Mouse (Mus musculus): ENCODE results near the gene Mtif3.
A peak's percentile ranks its signal among the peaks of the same experiment; 100 is the strongest.
"Not testable (repeated sequence)": the region's sequence is repeated elsewhere in the genome, so short reads cannot be mapped to it uniquely, and the experiment has no call there.

Mtif3 gene

DNA sequence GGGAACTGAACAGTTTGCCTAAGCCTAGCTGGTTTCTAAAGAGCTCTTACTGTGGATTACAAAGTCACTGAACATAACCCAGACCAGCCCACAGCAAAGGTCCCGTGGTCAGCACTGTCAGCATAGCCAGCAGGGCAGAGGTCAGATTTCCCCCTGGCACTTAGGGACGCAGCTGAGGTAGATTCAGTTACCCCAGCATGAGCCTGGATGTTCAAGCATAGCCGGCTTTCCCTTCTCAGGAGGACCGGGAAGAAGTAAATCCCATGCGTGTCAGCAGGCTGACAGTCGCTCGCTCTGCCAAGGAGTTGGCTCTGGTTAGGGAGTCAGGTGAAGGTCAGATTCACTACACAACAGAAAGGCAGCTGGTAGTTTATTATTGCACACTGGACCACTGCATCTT lies 9.0 kb downstream of the Mtif3 start:
- no peak for DNase-seq (ENCODE audit: low read depth, low spot score)

DNA sequence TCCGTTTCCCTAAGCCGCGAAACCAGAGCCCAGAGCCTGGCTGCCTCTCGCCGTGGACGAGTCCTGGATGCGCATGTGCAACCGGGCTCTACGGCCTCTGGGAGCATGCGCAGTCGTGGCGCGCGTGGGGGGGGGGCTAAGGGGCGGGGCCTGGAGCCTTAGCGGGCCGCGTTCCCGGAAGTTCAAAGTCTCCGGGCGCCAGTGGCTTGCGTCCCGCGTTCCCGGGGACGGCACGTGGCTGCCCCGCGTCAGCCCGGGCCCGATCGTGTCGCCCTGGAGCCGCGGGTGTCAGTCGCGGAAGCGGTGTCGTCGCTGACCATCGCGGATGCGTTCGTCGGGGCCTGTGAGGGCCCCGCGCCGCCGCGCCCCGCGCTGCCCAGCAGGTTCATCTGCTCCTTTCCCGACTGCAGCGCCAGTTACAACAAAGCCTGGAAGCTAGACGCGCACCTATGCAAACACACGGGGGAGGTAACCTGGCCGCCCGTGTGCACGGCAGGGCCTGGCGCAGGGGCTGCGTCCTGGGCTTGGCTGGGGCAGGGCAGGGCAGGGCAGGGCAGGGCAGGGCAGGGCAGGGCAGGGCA lies 15.0 kb downstream of the Mtif3 start, which contains the start of gene Gtf3a:
Gene Gtf3a (plus strand): TSS at position 150 of the 581 bp plus-strand sequence.
- peak; percentile 94 for DNase-seq (ENCODE audit: low read depth, low spot score)

DNA sequence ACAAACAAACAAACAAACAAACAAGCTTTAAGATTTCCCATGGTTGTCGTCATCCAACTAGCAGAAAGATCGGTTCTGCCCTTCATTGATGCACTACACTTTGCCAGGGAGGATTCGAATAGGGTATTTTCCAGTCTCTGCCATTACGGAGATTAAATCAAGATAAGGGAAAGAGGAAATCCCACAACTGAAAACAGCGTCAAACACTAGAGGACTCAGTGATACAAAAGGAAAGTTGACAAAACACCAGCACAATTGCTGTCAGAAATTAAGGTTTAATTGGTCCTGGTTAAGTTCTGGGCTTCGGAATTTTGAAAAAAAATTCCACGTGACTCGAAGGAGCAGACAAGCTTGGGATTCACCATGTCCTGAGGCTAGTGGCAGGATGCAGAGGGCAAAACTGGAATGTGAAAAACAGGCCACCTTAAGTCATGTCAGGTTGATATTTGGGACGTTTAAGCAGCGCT lies 15.5 kb downstream of the Mtif3 start:
- no peak for DNase-seq (ENCODE audit: low read depth, low spot score)

DNA sequence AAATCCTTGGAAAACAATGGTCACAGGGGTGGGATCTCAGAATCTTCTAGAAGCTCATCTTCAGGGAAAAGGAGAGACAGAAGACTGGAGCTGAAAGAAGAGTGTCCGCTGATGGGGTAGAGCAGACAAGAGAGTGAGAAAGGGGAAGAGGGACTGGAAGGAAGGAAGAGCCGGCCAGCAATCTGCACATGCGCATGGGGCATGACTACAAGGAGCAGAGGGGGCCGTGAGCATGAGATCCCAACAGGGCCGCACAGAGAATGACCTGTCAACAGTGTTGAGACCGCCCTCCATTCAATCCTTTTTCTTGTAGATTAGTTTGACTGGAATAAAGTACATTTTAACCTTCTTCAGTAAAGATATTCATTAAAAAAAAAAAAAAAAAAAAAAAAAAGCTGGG lies 16.1 kb downstream of the Mtif3 start:
- DNase-seq (ENCODE audit: low read depth, low spot score) = no peak

DNA sequence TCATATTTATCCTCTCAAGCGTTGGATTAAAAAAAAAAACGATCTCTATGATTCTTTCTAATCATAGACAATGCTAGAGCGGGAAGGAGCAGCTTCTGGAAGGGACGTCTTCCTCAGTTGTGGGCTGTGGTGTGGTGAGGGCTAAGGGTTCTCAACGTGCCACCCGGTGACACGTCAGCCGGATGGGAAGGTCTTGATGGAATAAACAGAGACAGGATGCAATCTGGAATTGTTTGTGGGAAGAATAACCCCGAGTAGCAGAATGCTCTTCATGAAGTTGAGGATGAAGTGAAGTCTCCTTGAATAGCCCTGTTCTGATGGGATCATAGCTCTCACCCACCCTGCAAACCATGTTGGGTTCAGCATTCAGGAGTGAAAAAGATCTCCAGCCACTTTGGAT lies 16.9 kb downstream of the Mtif3 start:
- no peak for DNase-seq (ENCODE audit: low read depth, low spot score)

DNA sequence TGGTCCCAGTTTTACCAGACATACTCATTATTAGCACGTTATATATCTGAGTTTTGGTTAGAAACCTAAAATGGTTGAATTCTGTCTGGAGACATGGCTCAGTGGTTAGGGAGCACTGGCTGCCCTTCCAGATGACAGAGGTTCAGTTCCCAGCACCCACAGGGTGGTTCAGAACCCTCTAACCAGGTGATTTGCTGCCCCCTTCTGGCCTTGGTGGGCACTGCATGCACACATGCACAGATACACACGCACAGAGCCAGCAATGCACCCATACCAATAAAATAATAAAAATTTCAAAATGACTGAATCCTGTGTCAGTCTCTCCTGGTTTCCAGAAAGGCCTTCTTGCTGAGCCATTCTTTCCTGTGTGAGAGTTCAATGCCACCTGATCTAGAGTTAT lies 19.0 kb downstream of the Mtif3 start:
- DNase-seq (ENCODE audit: low read depth, low spot score) = no peak

DNA sequence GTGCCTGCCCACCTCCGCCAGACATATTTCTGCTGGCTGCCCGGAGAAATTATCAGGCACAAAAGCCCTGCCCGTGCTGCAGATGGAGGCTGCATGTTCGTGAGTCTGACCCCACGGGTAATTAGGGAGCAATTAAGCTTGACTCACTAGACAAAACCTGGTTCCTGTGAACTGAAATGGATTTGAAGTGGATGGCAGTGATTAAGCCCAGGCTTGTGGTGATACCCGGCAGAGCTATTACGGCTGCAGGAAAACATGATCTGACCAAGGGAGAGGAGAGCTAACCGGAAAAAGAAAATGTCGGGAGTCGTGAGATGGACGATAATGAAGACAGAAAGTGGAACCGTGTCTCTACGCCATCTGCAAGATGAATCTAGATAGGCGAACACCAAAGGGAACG lies 20.6 kb downstream of the Mtif3 start:
- no peak for DNase-seq (ENCODE audit: low read depth, low spot score)

DNA sequence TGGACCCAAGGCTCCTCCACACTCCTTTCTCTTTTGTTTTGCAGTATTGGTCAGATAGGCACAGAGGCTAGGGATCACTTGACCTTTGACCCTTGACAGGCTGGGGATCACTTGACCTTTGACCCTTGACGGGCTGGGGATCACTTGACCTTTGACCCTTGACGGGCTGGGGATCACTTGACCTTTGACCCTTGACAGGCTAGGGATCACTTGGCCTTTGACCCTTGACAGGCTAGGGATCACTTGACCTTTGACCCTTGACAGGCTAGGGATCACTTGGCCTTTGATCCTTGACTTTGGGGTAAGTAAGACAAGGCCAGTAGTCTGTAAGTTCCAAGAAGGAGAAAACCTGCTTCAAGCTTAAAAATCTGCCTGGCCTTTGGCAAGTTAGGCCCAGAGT lies 21.7 kb downstream of the Mtif3 start:
- not testable (repeated sequence) for DNase-seq (ENCODE audit: low read depth, low spot score)

DNA sequence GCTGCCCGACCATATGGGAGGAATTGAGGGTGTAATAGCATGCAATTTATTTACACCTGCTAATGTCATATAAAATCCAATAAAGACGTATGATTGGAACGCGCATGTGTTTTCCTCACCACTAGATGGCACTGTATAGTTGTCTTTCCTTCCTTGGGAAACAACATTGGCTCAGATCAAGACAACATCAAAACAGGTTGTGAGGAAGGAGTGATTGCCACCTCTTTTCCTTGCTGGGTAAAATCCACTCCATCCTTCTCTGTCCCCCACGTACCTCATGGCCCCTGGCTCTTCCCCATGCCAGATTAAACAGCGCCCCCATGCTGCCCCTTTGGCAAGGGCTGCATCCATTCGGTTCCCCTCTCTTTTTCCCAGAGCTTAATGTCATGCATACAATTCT lies 23.4 kb downstream of the Mtif3 start:
- peak; percentile 52 for DNase-seq (ENCODE audit: low read depth, low spot score)

DNA sequence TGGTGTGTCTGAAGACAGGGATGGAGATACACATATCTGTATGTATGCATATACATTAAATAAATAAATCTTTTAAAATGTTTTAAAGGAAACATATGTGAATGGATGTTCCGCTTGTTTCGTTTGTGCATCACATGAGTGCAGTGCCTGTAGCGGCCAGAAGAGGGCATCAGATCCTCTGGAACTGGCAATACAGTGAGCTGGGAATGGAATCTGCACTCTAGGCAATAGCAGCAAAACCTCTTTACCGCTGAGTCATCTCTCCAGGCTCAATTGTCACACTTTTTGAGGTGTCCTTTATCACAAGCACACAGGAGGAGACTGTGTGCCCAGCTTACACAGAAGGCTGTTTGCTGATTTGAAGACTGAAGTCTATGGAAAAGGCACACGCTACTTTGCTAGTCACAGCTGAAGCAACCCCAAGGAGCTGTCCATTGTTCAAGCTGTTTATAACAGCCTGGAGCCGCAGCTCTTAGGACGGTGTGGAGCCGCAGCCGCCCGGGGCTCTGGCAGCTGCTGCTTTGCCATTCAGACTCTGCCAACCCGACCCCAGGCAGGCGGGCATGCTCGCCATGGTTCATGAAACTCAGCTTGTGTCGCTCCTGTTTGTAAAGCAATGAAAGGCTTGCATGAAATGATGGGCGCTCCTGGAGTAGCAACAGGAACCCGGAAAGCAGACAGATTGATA lies 24.3 kb downstream of the Mtif3 start:
- DNase-seq (ENCODE audit: low read depth, low spot score) = no peak

DNA sequence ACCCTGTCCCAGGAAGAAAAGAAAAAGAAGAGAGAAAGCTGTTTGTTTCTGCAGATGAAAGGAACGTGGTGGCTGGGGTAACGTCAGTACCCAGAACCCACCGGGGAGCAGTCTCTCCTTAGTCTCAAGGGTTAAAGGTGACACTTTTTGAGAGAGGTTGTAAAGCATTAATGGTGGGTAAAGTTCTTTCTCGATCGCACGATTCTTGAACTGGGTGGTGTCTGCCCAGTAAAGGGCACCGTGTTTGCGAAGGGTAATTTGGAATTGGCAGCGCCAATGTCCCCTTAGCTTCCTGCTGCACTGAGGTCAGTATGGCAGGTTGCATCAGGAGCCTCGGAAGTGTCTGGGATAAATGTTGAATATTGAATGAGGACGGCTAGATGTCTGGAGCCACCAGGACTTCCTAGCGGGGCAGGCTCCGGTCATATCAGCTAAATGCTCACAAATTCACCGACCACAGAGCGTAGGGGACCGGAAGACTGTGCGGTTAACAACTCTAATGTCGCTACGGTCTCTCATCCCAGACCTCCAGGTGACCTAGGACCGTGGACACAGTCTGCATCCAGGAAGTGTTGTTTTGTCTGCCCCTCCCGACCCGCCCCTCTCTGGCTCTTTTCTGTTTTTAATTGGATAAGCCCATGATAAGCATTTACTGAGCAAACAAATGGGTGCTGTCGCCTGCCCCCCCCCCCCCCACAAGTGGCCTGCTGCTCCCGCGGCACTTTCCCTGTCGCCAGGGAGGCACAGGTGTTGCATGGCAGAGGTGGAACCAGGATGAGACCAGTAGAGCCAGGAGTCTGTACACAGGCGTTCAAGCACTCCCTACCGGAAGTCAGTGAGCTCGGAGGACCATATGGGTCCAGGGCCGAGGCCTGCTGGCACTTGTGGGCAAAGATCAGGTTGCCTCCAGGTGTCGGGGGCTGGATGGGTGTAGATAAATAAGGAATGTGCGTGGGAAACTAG lies 25.8 kb downstream of the Mtif3 start:
- no peak for DNase-seq (ENCODE audit: low read depth, low spot score)

DNA sequence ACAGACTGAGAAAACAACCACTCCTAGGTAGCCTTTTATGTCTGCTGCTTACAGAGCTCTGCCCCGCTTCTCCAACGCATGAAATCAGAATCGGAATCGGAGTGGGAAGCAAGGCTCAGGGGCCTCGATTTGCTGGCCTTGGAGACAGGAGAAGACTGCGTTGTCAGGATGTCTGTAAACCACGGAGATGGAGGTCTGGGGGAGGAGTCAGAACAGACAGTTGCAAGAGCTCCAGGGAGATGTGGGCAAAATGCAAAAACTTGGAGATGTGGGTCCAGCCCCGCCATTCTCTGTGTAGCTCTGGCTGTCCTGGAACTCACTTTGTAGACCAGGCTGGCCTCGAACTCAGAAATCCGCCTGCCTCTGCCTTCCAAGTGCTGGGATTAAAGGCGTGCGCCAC lies 30.1 kb downstream of the Mtif3 start:
- no peak for DNase-seq (ENCODE audit: low read depth, low spot score)

DNA sequence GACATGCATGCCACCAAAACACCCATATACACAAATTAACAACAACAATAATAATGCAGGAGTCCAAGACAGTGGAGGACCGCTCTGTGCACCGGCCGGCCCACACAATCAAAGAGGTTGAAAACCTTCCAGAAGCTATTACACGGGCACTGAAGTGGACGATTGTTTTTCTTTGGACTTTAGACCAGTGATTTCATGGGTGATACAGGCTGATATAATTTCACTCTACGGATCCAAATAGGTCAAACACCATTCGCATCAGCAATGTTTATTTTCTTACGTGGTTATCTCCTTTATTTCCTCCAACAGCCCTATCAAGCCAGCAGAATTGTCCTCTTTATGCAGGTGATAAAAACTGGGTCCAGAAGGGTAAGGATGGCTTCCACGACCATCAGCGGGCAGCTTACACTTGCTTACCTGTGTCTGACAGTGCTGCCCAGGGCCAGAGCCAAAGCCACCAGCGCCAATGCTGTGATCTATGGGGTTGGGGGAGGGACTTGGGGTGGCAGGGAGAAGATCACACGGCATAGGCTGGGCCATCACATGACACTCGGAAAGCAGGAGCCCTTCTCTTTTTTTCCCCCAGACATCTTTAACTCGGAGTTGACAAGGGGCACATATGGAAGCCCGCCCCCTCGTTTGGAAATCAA lies 31.6 kb downstream of the Mtif3 start:
- DNase-seq (ENCODE audit: low read depth, low spot score) = no peak

DNA sequence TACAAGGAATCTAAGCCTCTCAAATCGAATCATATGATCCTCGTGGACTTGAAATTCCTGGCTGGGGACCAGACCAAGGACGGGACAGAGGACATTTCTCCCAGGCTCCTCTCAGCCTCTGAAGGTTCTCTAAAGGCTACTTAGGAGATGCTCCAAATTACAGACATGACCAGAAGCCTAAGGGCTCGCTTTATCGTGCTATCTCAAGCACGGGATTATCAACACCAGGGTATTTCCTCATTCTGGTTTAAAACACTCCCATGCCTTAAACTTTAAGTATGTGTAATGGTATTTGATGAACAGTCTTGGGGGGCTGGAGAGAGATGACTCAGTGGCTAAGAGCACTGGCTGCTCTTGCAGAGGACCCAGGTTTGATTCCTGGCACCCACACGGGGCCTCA lies 32.2 kb downstream of the Mtif3 start:
- no peak for DNase-seq (ENCODE audit: low read depth, low spot score)

DNA sequence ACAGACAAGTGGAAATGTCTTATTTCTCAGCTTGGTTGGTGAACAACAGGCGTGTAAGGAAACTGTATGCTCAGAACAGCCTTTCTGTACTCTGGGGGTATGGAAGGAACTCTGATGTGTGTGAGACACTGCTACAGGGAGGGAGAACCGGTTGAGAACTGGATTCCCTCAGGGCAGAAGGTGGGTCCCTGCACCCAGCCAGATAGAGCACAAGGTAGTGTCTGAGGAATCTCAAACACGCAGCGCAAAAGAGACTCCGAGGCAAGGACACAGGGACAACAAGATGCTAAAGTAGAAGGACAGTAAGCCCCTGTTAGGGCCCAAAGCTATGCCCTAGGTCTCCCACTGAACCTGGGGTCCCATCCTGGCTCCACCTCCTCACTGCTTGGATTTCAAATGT lies 36.9 kb downstream of the Mtif3 start:
- no peak for DNase-seq (ENCODE audit: low read depth, low spot score)

DNA sequence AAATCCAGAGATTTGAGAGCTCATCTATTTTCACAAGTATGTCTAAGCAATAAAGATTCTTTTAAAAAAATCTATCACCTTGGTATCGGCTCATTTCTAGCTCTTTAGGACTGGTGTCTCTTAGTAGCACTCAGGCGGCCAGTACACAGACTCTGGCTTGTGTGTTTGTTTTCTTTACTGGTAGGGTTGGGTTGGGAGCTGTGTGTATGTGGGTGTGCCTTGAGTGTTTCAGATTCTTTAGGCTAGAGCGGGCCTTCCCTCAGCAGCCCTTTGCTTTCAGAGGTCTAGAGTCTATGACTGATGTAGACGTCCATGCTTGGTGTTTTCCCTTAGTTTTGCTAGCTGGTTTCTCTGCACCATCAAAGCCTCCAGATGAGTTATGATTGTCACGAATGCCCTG lies 40.1 kb downstream of the Mtif3 start:
- DNase-seq (ENCODE audit: low read depth, low spot score) = no peak

DNA sequence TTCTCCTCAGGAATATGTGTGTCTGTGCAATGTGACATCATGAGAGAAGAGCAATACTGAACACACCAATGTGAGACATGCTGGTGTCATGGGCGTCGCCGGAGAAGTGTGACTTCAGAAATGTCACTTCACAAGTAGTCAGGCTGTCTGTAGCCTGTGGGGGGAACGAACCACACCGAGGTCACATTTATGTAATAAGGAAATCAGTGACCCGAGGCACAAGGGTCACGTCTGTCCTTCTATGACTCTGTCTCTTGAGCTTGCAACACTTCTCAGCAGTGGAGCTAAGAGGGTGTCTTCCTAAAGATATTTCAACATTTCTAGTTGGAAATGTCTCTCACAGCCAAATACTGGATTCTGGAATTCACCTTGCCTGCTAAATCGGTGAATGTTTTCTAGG lies 42.4 kb downstream of the Mtif3 start:
- DNase-seq (ENCODE audit: low read depth, low spot score) = no peak

DNA sequence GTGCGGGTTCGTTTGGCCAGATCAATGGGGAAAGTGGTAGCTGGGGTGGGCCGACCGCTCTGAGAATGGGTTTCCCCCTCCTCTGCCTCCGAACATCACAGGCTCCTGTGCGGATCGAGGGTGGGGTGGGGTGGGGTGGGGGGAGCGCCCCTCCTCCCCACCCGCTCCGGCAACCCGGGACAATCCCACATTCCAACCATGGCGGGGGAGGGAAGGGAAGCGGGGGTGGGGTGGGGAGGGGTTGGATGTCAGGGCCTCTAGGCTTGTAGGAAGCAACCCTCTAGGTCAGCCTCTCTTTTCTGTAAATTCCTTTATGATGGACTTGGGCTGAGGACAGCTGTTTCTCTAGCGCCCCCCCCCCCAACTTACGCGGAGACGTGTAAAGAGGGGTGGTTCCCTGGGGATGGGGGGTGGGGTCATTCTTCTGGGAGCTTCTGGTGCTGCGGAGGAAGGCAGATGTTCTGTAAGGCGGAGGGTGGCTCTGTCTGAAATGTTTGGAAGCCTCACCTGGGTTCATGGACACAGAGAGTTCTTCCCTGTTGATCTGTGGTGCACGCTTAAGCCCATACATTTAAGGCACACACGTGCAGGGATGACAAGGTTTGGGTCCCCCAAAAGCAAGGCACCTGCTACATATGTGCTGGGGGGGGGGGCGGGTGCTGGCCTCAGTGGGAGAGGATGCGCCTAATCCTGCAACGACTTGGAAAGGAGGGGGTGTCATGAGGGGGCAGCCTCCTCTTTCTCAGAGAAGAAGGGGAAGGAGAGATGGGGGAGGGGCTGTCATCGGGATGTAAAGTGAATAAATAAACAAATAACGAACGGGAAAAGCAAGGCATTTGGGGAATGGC lies 43.1 kb downstream of the Mtif3 start:
- no peak for DNase-seq (ENCODE audit: low read depth, low spot score)

DNA sequence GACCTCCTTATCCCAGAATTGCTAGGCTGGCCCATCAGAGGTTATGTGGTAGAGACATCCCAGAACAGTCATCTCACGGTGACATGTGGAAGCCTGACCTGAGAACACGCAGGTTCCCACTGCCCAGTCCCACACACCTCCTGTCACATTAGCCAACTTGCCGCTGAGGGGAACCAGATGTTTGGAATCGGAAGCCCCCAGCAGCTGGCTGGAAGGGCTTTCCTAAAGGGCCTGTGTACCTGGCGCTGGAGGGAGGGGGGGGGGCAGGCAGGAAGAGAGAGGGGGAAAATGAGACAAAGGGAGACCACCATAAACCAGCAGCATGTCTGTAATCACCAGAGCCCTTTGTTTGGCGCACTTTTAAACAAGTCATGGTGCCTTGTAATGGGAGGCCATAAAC lies 43.7 kb downstream of the Mtif3 start:
- DNase-seq (ENCODE audit: low read depth, low spot score) = no peak

DNA sequence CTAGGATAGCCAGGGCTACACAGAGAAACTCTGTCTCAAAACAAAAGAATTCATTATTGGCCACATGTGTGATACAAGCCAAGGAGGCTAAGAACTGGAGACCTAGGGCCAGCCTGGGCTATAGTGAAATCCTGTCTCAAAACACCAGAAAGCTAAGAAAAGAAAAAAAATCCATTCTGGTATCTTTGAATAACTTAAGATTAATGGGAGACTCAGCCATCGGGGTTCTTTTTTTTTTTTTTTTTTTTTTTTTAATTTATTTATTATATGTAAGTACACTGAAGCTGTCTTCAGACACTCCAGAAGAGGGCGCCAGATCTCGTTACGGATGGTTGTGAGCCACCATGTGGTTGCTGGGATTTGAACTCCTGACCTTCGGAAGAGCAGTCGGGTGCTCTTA lies 46.2 kb downstream of the Mtif3 start:
- DNase-seq (ENCODE audit: low read depth, low spot score) = not testable (repeated sequence)

DNA sequence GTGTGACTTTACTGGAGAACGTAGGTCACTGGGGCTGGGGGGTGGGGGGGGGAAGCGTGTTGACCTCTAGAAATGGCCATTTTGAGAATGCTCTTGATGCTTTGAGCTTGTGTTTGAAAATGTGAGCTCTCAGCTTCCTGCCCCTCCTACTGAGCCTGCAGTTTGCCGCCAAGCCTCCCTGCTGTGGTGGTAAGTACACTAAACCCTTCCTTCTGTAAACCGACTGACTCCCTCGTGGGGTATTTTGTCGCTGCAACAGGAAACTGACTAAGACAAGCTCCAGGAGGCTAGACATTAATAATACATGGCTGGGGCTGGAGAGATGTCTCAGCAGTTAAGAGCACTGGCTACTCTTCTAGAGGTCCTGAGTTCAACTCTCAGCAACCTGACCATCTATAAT lies 46.8 kb downstream of the Mtif3 start:
- DNase-seq (ENCODE audit: low read depth, low spot score) = no peak

All from brain, adult 2 months (tissue).